In genomic region chr16:31682291-31682690, GRCm38 (mm10) we compare ENCODE assay signal across 21 mouse cellular contexts. TPM values are rescaled to one million over a fixed set of nuclear protein-coding genes. Genes with fewer than 3 reads are reported as not detected.
DNase-seq lines count a peak whose midpoint lies in the region; ATAC-seq and TF ChIP-seq lines count a peak whose summit lies in the region.
"Had no signal": no experiment of that assay in that cellular context is flagged by ENCODE, and none has a peak within 500 bp of the region (broad histone marks: within the 10 kb centered on the region; RNA-seq: fewer than 3 reads in every experiment).

No protein-coding gene starts in this region.

- H3K27ac ChIP-seq in CH12.LX (ENCODE audit: insufficient read depth, low read depth) = no peak overlapping the region
- no peak overlapping the region for H3K27ac ChIP-seq in liver, embryonic 11.5 days (ENCODE audit: low read depth, low read length)

- no peak overlapping the region for H3K9ac ChIP-seq in CH12.LX (ENCODE audit: insufficient read depth, low read depth)
- H3K9ac ChIP-seq in liver, embryonic 11.5 days (ENCODE audit: low read depth, low read length) = no peak overlapping the region

- H3K36me3 ChIP-seq in CH12.LX (replicated peaks in 1 of 2; ENCODE audit: control insufficient read depth in 1 of 2, insufficient read depth in 1 of 2, low read length in 1 of 2) = peaks cover 13 to 48% of the 10 kb centered on the region in 2 experiments
- no peaks in the 10 kb centered on the region for H3K36me3 ChIP-seq in splenic B cell, adult 2 months (ENCODE audit: control insufficient read depth, insufficient read depth, low read length, poor library complexity, severe bottlenecking)
- H3K36me3 ChIP-seq in liver, embryonic 11.5 days (ENCODE audit: control insufficient read depth, insufficient read depth, low read length) = peaks cover 3% of the 10 kb centered on the region

- dilution Hi-C loops in CH12.LX (cut with MboI; ENCODE audit: extremely low pct_ligation_motif_present, extremely low pct_unique_long_range_greater_than_20kb, low sequenced_read_pairs) = no loop called here

- intact Hi-C loops in heart, postnatal 14 days (cut with DNase I) = no loop called here

- H3K4me2 ChIP-seq in CH12.LX (ENCODE audit: insufficient read depth, low read depth, poor library complexity, severe bottlenecking) = no peak overlapping the region
- H3K4me2 ChIP-seq in liver, embryonic 11.5 days = no peak overlapping the region

- H3K4me3 ChIP-seq in CH12.LX (replicated peaks in 1 of 3; ENCODE audit: low read depth in 2 of 3, low read length in 2 of 3, poor library complexity in 1 of 3) = no peak overlapping the region
- H3K4me3 ChIP-seq in liver, embryonic 11.5 days (ENCODE audit: low read depth, low read length) = no peak overlapping the region

- peak; percentile 51 for TF ChIP-seq EP300 in CH12.LX (IDR thresholded peaks at IDR 0.05; ENCODE audit: low read length)

- no peaks in the 10 kb centered on the region for H3K9me3 ChIP-seq in CH12.LX (replicated peaks; ENCODE audit: low read length)
- no peaks in the 10 kb centered on the region for H3K9me3 ChIP-seq in liver, embryonic 11.5 days (ENCODE audit: control insufficient read depth, low read length)
- H3K9me3 ChIP-seq: G1E had no signal

- TF ChIP-seq POLR2A in CH12.LX (IDR thresholded peaks at IDR 0.05; ENCODE audit: low read depth, low read length) = no peak

- DNase-seq in A20 (ENCODE audit: low read depth, low spot score) (peak; percentile 46), CH12.LX (ENCODE audit: extremely low read depth) (peak; percentile 12)
- peak; percentile 41 for DNase-seq in splenic B cell, adult 2 months (ENCODE audit: low read depth, low spot score)
- DNase-seq in kidney, adult 11 months = no peak
- DNase-seq in liver, embryonic 11.5 days (ENCODE audit: low spot score) = no peak
- DNase-seq in heart, postnatal 14 days = no peak
- DNase-seq: adrenal gland, adult 2 months; adrenal gland, adult 8-10 months; adrenal gland, postnatal 10 days; adrenal gland, postnatal 14 days; adrenal gland, postnatal 25 days; adrenal gland, postnatal 36 days; cerebellum, adult 11 months; cerebellum, adult 11-12 months; cerebellum, adult 18-20 months; cerebellum, adult 2 months; cerebellum, adult 8-10 months had no signal

- 97% methylated on average over 6 of the region's 6 CpGs for WGBS in liver, embryonic 11.5 days

- peaks cover 0 to 19% of the 10 kb centered on the region in 2 experiments; a peak in 1 of 4 replicates for H3K4me1 ChIP-seq in CH12.LX (ENCODE audit: control insufficient read depth in 1 of 2, insufficient read depth in 2 of 2)
- H3K4me1 ChIP-seq in liver, embryonic 11.5 days (replicated peaks; ENCODE audit: control insufficient read depth, insufficient read depth, low read length) = no peaks in the 10 kb centered on the region; the same call in 1 of the 2 replicates

- TF ChIP-seq CTCF in CH12.LX (conservative IDR thresholded peaks at IDR 0.05 in 1 of 2, IDR thresholded peaks at IDR 0.05 in 1 of 2; ENCODE audit: low read depth in 2 of 2, low read length in 2 of 2) = no peak

- ATAC-seq in liver, embryonic 11.5 days (replicated peaks; ENCODE audit: low FRiP score) = no peak
- ATAC-seq: activated CD4-positive, CD25-positive, alpha-beta regulatory T cell, adult 4 months; CD4-positive, CD25-positive, alpha-beta regulatory T cell, adult 4 months; Patski had no signal

- H3K79me2 ChIP-seq in CH12.LX (replicated peaks; ENCODE audit: control insufficient read depth, extremely low read depth, insufficient read depth, poor library complexity, severe bottlenecking) = no peaks in the 10 kb centered on the region

- TF ChIP-seq RAD21 in CH12.LX (IDR thresholded peaks at IDR 0.05; ENCODE audit: low read depth, low read length) = no peak

- H3K27me3 ChIP-seq in CH12.LX (replicated peaks) = no peaks in the 10 kb centered on the region
- no peaks in the 10 kb centered on the region for H3K27me3 ChIP-seq in splenic B cell, adult 2 months (ENCODE audit: control insufficient read depth, insufficient read depth, low read length, poor library complexity, severe bottlenecking)
- H3K27me3 ChIP-seq in liver, embryonic 11.5 days (replicated peaks; ENCODE audit: control insufficient read depth, insufficient read depth, low read length) = no peaks in the 10 kb centered on the region
- H3K27me3 ChIP-seq: Patski had no signal

- in situ Hi-C loops in CH12.LX (cut with MboI; ENCODE audit: low pct_ligation_motif_present, low pct_unique_long_range_greater_than_20kb, low sequenced_read_pairs) = no loop called here

TF ChIP-seq in CH12.LX, 34 proteins besides CTCF, POLR2A, EP300 and RAD21:
- TF ChIP-seq ZMIZ1 (IDR thresholded peaks at IDR 0.05; ENCODE audit: low read depth, low read length) = no peak
- no peak for TF ChIP-seq MEF2A (IDR thresholded peaks at IDR 0.05; ENCODE audit: borderline replicate concordance, low read depth, low read length)
- TF ChIP-seq IRF4 (IDR thresholded peaks at IDR 0.05; ENCODE audit: low read depth, low read length) = peak; percentile 62

RNA-seq across cellular contexts. Expression of gene Dlg1, which starts 19.0 kb away (rescaled TPM):
- total RNA-seq in CH12.LX (2012; rRNA removed) (28.7 and 29.0 TPM in 2 replicates), CH12.LX (2014; rRNA removed) (37.4 and 45.7 TPM in 2 replicates)
- 40.7 and 47.9 TPM in 2 replicates for polyA plus RNA-seq in CH12.LX (2012; ENCODE audit: insufficient read length, low read depth)
- polyA plus RNA-seq in liver, embryonic 11.5 days (2014; fragmentation: Nextera tagmentation; extraction: Ambion mirVana) = 25.2 and 25.3 TPM in 2 replicates
- total RNA-seq in heart, postnatal 14 days (2021) = 10 to 100 TPM; 38.5 to 38.9 TPM

Comparison
In these comparisons a context has a peak if more than half of its experiments do, and no peak if none do; other contexts are left out.
1. DNase-seq: peak in A20 (single experiment), CH12.LX (single experiment) and splenic B cell, adult 2 months (single experiment); none in kidney, adult 11 months (single experiment), liver, embryonic 11.5 days (single experiment) and heart, postnatal 14 days (0 of 2).